Mouse (Mus musculus) neural tube, embryonic 13.5 days (tissue): Measurements from ENCODE around the gene Os9. TPM values are rescaled to one million over a fixed set of nuclear protein-coding genes. Genes with fewer than 3 reads are reported as not detected.
"Not testable (repeated sequence)": the region's sequence is repeated elsewhere in the genome, so short reads cannot be mapped to it uniquely, and the experiment has no call there.

Experiments
- ATAC-seq: fragments of 200-750 bp; cut with Nextera tagmentation; 2 replicates; pipeline ENCODE4 v1.8.0; 2017; ENCODE audit warnings: low read depth, mild to moderate bottlenecking, moderate TSS enrichment, moderate library complexity
- H3K27ac ChIP-seq: fragments of 300-500 bp; sonication (generic); replicated peaks from 2 replicates; pipeline ENCODE4 v1.5.1; 2015; ENCODE audit warnings: moderate library complexity, mild to moderate bottlenecking, inconsistent platforms
- H3K27me3 ChIP-seq: fragments of 300-500 bp; sonication (generic); 2 replicates; pipeline ENCODE4 v1.6.1; 2015; ENCODE audit warnings: mild to moderate bottlenecking, inconsistent platforms
- H3K36me3 ChIP-seq: fragments of 300-500 bp; sonication (generic); 2 replicates; pipeline ENCODE4 v1.6.1; 2015; ENCODE audit warnings: mild to moderate bottlenecking, inconsistent platforms
- H3K4me1 ChIP-seq: fragments of 300-500 bp; sonication (generic); replicated peaks from 2 replicates; pipeline ENCODE4 v1.6.1; 2015; ENCODE audit warnings: inconsistent platforms
- H3K4me2 ChIP-seq: fragments of 300-500 bp; sonication (generic); 2 replicates; pipeline ENCODE4 v1.6.1; 2015; ENCODE audit warnings: inconsistent platforms, mild to moderate bottlenecking, moderate library complexity
- H3K4me3 ChIP-seq: fragments of 300-500 bp; sonication (generic); 2 replicates; pipeline ENCODE4 v1.5.1; 2015; ENCODE audit warnings: mild to moderate bottlenecking, inconsistent platforms
- H3K9ac ChIP-seq: fragments of 300-500 bp; sonication (generic); 2 replicates; pipeline ENCODE4 v1.6.1; 2015; ENCODE audit warnings: moderate library complexity, mild to moderate bottlenecking, inconsistent platforms
- H3K9me3 ChIP-seq: fragments of 300-500 bp; sonication (generic); 2 replicates; pipeline ENCODE4 v1.6.1; 2016; ENCODE audit warnings: inconsistent platforms
- WGBS: fragments of 180-500 bp; shearing (Covaris S2); methylation state at CpG from one replicate; pipeline ENCODE4 v1.1.7; 2015; 5-methylcytosine and 5-hydroxymethylcytosine counted together
- polyA plus RNA-seq: library from polyadenylated mRNA; unstranded; fragments of >200 nt; fragmentation: Nextera tagmentation; extraction: Ambion mirVana; gene quantifications from 2 replicates; pipeline ENCODE4 v1.2.1, GENCODE M21; 2015

The Os9 gene
- polyA plus RNA-seq, 1 experiment from 2014 or later = 146 TPM

- Histone ChIP-seq H3K9ac (no peak overlapping the region), H3K4me2 (no peak overlapping the region; the same call in 1 of the 2 replicates), H3K9me3 (no peaks in the 10 kb centered on the region), H3K4me1 (peaks cover 66% of the 10 kb centered on the region), H3K4me3 (0 out of 2 replicates have a peak overlapping the region, but pooled peaks have one; percentile 16), H3K27me3 (no peaks in the 10 kb centered on the region), H3K36me3 (peaks cover 41% of the 10 kb centered on the region), H3K27ac (no peak overlapping the region)
- no peak for ATAC-seq
- 91% methylated on average over 9 of the region's 9 CpGs for WGBS
Observed at GRCm38 (mm10) chr10:127065981-127066380, 55.0 kb downstream of the Os9 start.

DNA sequence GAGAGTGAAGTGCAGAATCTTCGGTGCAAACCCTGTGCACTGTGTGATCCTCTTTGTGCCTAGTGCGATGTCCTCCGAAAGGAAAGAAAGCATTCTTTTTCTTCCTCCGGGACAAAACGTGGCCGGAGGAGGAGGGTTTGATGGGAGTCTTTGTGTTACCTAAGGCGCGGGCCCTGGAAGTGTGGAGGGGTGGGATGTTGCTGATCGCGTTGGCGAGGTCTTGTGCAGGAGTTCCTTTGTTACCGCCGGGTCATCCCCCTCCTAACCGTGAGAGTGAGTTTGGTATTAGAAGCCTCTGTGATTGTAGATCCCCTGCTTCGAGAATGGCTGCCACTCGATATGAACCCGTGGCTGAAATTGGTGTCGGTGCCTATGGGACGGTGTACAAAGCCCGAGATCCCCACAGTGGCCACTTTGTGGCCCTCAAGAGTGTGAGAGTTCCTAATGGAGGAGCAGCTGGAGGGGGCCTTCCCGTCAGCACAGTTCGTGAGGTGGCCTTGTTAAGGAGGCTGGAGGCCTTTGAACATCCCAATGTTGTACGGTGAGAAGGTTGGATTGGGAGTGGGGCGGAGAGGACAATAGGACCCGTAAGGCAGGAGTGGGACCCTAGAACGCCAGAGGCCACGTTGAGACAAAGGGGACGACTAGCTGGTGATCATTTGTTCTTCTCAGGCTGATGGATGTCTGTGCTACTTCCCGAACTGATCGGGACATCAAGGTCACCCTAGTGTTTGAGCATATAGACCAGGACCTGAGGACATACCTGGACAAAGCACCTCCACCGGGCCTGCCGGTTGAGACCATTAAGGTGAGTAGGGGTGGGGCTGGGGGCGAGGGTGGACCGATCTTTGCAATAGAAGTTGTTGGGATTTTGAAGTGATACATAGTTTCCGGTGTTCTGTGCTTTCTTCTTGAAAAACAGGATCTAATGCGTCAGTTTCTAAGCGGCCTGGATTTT lies 56.7 kb downstream of the Os9 start:
- no peaks in the 10 kb centered on the region for H3K9me3 ChIP-seq
- ATAC-seq = peak; percentile 1; the same call in 1 of the 2 replicates

GRCm38 (mm10) chr10:127063239-127063872 lies 57.6 kb downstream of the Os9 start, which contains the start of gene Cdk4:
Gene Cdk4, plus strand, starts transcription at chr10:127063534.
- Histone ChIP-seq H3K9me3 (no peaks in the 10 kb centered on the region), H3K9ac (peak within 1 kb of the TSS; percentile 99), H3K27ac (peak within 1 kb of the TSS; percentile 91), H3K4me3 (peak within 1 kb of the TSS; percentile 89), H3K36me3 (peaks cover 38% of the 10 kb centered on the region), H3K4me2 (peak within 1 kb of the TSS; percentile 82), H3K27me3 (no peaks in the 10 kb centered on the region), H3K4me1 (peaks cover 68% of the 10 kb centered on the region)
- peak; percentile 86 for ATAC-seq
- WGBS = under 1% methylated on average over 46 of the region's 46 CpGs

More for the DNA sequence above, 56.7 kb downstream of the Os9 start:
- peak overlapping the region; percentile 91 for H3K27ac ChIP-seq
- H3K4me1 ChIP-seq = peaks cover 69% of the 10 kb centered on the region
- 13% methylated on average over 37 of the region's 37 CpGs for WGBS
- peak overlapping the region; percentile 99 for H3K9ac ChIP-seq
- peak overlapping the region; percentile 89 for H3K4me3 ChIP-seq
- peak overlapping the region; percentile 82 for H3K4me2 ChIP-seq
- peaks cover 41% of the 10 kb centered on the region for H3K36me3 ChIP-seq
- no peaks in the 10 kb centered on the region for H3K27me3 ChIP-seq

GRCm38 (mm10) chr10:127062503-127062902 lies 58.4 kb downstream of the Os9 start:
- no peak overlapping the region for H3K4me3 ChIP-seq
- H3K9ac ChIP-seq = no peak overlapping the region
- peaks cover 70% of the 10 kb centered on the region for H3K4me1 ChIP-seq
- H3K9me3 ChIP-seq = no peaks in the 10 kb centered on the region
- peak overlapping the region; percentile 79 for H3K27ac ChIP-seq
- no peaks in the 10 kb centered on the region for H3K27me3 ChIP-seq
- WGBS = 86% methylated on average over 5 of the region's 5 CpGs
- no peak for ATAC-seq
- peaks cover 31% of the 10 kb centered on the region for H3K36me3 ChIP-seq
- H3K4me2 ChIP-seq = peak overlapping the region; percentile 47; the same call in 1 of the 2 replicates

GRCm38 (mm10) chr10:127062101-127062500 lies 58.8 kb downstream of the Os9 start:
- not testable (repeated sequence) for H3K4me3 ChIP-seq, H3K9ac ChIP-seq, H3K27ac ChIP-seq, H3K27me3 ChIP-seq, H3K4me2 ChIP-seq, H3K9me3 ChIP-seq, ATAC-seq
- WGBS = 91% methylated on average over 4 of the region's 4 CpGs
- H3K36me3 ChIP-seq = peaks cover 31% of the 10 kb centered on the region
- H3K4me1 ChIP-seq = peaks cover 71% of the 10 kb centered on the region

- H3K27ac ChIP-seq = peak overlapping the region; percentile 98
- ATAC-seq = no peak
- WGBS = 77% methylated on average over 2 of the region's 2 CpGs
- H3K4me3 ChIP-seq = peak overlapping the region; percentile 90
- peak overlapping the region; percentile 99 for H3K9ac ChIP-seq
- peaks cover 68% of the 10 kb centered on the region for H3K4me1 ChIP-seq
- no peaks in the 10 kb centered on the region for H3K27me3 ChIP-seq
- no peaks in the 10 kb centered on the region for H3K9me3 ChIP-seq
- peaks cover 31% of the 10 kb centered on the region for H3K36me3 ChIP-seq
- H3K4me2 ChIP-seq = peak overlapping the region; percentile 87
Observed at GRCm38 (mm10) chr10:127061513-127061912, 59.4 kb downstream of the Os9 start.

GRCm38 (mm10) chr10:127061085-127061484 lies 59.8 kb downstream of the Os9 start:
- no peaks in the 10 kb centered on the region for H3K9me3 ChIP-seq
- peaks cover 69% of the 10 kb centered on the region for H3K4me1 ChIP-seq
- no peaks in the 10 kb centered on the region for H3K27me3 ChIP-seq
- H3K4me2 ChIP-seq = peak overlapping the region; percentile 87
- H3K4me3 ChIP-seq = peak overlapping the region; percentile 90
- 24% methylated on average over 5 of the region's 5 CpGs for WGBS
- peak overlapping the region; percentile 98 for H3K27ac ChIP-seq
- H3K9ac ChIP-seq = peak overlapping the region; percentile 99
- H3K36me3 ChIP-seq = peaks cover 31% of the 10 kb centered on the region
- no peak for ATAC-seq

DNA sequence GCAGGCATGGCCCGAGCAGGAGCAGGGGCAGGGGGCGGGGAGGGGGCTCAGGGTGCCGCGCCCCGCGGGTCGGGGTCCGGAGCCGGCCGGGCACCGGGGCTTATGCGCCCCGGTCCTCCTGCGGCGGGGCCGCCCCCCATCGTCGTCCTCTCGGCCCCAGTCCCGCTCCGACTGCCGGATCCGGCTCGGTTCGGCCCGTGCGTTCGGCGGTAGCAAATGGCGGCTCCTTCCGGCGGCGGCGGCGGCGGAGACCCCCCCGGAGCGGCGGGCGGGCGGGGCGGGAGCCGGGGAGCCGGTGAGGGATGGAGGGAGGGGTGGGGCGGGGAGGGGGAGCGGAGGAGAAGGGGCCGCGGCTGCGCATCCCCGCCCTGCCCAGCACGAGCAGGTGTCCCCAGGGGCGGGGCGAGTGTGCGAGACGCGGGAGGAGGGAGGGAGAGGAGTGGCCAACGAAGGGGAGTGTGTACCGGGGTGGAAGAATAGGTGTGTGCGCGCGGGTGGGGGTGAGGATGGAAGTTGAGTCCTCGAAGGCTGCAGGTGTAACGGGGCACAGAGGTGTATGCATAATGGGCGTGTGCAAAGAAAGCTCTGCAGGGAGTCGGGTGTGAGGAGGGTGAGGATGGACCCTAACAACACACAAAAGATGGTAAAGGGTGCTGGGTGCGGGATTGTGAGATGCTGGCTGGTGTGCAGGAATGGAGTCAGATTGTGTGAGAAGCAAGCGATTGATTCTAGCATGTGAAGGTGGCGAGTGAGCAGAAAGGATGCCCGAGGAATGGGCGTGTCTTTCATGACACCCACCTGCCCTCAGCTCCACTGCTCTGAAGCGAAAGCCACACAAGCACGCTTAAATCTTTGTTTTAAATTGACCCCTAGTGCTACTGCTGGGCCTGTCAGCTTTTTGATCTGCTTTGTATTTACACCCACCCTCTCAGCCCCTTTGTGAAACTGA lies 60.7 kb downstream of the Os9 start, which contains the start of gene March9:
March9 (minus strand) TSS at position 217 of the 949 bp plus-strand sequence.
- Histone ChIP-seq H3K27me3 (no peaks in the 10 kb centered on the region), H3K4me3 (peak within 1 kb of the TSS; percentile 90), H3K27ac (peak within 1 kb of the TSS; percentile 98), H3K9me3 (no peaks in the 10 kb centered on the region), H3K36me3 (peaks cover 31% of the 10 kb centered on the region), H3K9ac (peak within 1 kb of the TSS; percentile 99), H3K4me1 (peaks cover 69% of the 10 kb centered on the region), H3K4me2 (peak within 1 kb of the TSS; percentile 87)
- peak; percentile 37 for ATAC-seq
- WGBS = under 1% methylated on average over 27 of the region's 72 CpGs

DNA sequence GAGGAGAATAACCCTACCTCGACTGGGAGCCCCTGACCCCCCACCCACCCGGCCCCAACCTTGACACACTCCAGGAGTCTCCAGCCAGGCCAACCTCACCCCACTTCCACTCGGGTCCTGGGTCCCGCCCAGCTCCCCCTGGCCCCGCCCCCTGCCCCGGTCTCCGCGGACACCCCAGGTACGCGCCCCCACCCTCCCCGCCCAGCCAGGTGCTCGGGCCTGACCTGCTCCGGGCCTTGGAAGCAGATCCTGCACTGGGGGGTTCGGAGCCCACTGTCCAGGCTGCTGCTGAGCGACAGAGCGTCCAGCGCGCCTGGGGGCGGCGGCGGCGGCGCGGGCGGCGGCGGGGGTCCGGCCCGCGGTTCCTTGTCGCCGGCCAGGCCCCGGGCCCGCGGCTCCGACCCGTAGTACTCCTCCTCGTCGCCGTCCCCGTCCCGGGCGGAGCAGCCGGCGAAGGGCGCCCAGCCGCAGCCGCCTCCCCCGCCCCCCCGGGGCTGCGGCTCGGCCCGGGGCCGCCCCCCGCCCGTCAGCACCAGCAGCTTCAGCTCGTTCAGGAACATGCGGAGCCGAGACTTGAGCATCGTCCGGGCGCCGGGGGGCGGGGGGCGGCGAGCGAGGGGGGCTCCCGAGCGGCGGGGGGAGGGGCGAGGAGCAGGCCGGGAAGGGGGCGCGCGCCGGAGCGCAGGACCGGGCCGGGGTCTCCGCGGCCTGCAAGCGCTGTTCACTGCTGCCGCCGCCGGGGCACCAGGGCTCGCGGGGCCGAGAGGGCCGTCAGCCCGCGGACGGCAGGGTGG lies 61.6 kb downstream of the Os9 start:
- H3K9me3 ChIP-seq = no peaks in the 10 kb centered on the region
- WGBS = under 1% methylated on average over 56 of the region's 92 CpGs
- peaks cover 69% of the 10 kb centered on the region for H3K4me1 ChIP-seq
- H3K9ac ChIP-seq = peak overlapping the region; percentile 99
- H3K4me2 ChIP-seq = peak overlapping the region; percentile 87
- H3K27ac ChIP-seq = peak overlapping the region; percentile 98
- no peaks in the 10 kb centered on the region for H3K27me3 ChIP-seq
- peak overlapping the region; percentile 90 for H3K4me3 ChIP-seq
- no peak; the same call in 1 of the 2 replicates for ATAC-seq
- peaks cover 33% of the 10 kb centered on the region for H3K36me3 ChIP-seq

GRCm38 (mm10) chr10:127058708-127059107 lies 62.2 kb downstream of the Os9 start:
- ATAC-seq = no peak
- H3K4me1 ChIP-seq = peaks cover 68% of the 10 kb centered on the region

More at GRCm38 (mm10) chr10:127058708-127059107, 62.2 kb downstream of the Os9 start:
- Histone ChIP-seq H3K27ac (peak overlapping the region; percentile 98), H3K36me3 (peaks cover 40% of the 10 kb centered on the region), H3K9ac (peak overlapping the region; percentile 99), H3K4me3 (peak overlapping the region; percentile 90), H3K9me3 (no peaks in the 10 kb centered on the region), H3K4me2 (peak overlapping the region; percentile 87), H3K27me3 (0 out of 2 replicates have a peak, but pooled peaks cover under 1% of the 10 kb centered on the region)
- WGBS = 4% methylated on average over 8 of the region's 8 CpGs
